Mouse (Mus musculus) layer of hippocampus, adult 9-11 months (tissue): ENCODE results near the gene Dynlt1c.
"Not testable (repeated sequence)": the region's sequence is repeated elsewhere in the genome, so short reads cannot be mapped to it uniquely, and the experiment has no call there.

Experiments
- DNase-seq: peaks from one replicate; pipeline ENCODE4 v3.0.0; 2022

Dynlt1c gene

DNA sequence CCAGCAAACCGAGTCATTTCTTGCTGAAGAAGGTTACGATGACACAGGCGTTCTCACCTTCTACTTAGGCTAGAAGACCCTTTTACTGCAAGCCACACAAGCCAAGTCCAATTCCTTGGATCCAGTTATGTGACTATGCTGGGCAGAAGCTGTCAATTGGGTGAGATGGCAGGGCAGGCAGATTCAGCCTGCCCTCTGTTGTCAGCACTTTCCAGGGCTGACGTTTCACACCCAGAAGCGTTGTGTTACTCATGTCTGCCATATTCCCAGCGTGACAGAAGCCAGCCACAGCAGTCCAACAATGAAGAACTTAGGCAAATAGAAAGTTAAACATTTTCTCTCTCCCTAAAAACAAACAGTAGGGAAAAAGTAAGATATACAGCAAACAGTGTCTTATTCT, 18.6 kb downstream of the Dynlt1c start:
- DNase-seq: not testable (repeated sequence)

- DNase-seq: not testable (repeated sequence)
These were observed 19.4 kb downstream of the Dynlt1c start for GRCm38 (mm10) chr17:6620730-6621451.

GRCm38 (mm10) chr17:6621976-6622375, 20.5 kb downstream of the Dynlt1c start:
- not testable (repeated sequence) for DNase-seq

DNA sequence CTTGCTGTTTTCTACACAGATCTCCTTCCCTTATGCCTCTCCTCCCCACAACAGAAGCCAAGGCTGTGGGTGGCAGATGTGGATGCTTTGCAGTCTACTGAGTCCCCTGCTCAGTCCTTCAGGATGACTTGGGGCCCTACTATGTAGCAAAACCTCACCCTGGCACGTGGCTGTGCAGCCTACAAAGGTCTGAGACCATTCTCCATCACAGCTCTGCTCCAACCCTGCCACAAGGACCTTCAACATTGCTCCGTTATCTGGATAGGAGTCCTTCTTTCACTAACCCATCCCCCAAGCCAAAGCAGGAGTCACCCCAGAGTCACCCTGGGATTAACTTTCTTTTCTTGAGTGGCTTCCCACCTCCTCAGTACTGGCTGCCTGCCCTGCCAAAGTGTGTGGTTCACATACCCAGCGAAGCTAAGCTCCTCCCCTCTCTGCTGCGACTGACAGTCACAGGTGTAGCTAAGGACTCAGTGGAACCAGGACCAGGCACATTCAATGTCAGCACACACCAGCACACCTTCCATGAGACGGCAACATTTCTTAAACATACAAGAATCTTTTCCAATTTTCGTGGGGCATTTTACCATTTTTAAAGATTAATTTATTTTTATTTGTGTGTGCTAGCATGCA, 23.6 kb downstream of the Dynlt1c start:
- not testable (repeated sequence) for DNase-seq

DNA sequence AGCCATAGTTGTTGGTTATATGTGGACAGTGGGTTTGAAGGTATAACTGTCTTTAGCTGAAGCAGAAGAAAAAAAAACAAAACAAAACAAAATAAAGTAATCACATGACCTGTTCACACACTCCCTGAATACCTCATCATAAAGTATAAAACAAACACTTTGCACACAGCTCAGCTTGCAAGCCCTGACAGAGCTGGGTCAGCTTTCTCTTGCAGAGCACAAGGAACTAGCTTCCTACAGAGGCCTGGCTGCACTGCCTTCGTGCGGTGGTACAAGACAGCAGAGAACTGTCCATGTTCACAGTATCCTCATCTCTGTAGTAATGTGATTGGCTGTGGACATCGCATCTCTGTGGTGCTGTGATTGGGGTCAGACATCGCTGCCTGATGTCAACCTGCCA, 28.9 kb downstream of the Dynlt1c start:
- DNase-seq: not testable (repeated sequence)

GRCm38 (mm10) chr17:6632850-6633249, 31.4 kb downstream of the Dynlt1c start:
- not testable (repeated sequence) for DNase-seq

DNA sequence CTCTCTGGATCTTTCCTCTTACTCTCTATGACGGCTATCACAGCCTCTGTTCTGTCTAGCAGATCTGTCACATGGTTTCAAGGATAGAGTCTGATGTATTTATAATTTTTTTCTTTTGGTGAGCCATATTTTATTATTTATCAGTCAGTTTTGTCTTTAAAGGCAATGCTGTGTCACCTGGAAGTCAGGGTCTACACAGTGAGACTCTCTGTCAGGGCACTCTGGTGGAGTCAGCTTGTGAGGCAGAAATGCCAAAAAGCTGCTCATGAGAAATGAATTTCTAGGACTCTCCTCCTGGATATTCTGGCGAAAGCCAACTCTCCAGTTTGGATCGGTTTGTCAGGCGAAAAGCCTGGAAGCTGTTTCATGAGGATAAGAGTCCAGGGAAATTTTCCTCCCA, 34.3 kb downstream of the Dynlt1c start:
- DNase-seq: not testable (repeated sequence)

GRCm38 (mm10) chr17:6636861-6637260, 35.4 kb downstream of the Dynlt1c start:
- DNase-seq: no peak

DNA sequence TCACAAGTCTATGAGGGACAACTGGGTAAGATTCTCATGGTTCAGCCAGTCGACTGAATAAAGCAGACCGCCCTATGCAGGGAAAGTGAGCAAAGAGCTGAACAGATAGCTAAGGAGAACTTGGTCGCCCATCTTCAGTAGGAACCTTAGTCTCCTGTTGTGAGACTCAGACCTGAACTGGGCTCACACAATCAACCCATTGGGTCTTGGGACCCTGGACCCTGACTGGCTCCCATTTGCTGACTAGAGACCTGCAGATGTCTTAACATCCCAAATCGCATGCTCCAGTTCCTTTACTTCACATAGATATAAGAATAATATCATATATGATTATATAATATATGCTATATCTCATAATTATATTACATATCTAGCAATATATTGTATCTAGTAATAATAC, 36.0 kb downstream of the Dynlt1c start:
- not testable (repeated sequence) for DNase-seq

- DNase-seq: not testable (repeated sequence)
These were observed 37.0 kb downstream of the Dynlt1c start for GRCm38 (mm10) chr17:6638444-6638843.

GRCm38 (mm10) chr17:6639486-6639885, 38.0 kb downstream of the Dynlt1c start:
- not testable (repeated sequence) for DNase-seq

- DNase-seq: not testable (repeated sequence)
These were observed 38.7 kb downstream of the Dynlt1c start for GRCm38 (mm10) chr17:6640044-6640637.

DNA sequence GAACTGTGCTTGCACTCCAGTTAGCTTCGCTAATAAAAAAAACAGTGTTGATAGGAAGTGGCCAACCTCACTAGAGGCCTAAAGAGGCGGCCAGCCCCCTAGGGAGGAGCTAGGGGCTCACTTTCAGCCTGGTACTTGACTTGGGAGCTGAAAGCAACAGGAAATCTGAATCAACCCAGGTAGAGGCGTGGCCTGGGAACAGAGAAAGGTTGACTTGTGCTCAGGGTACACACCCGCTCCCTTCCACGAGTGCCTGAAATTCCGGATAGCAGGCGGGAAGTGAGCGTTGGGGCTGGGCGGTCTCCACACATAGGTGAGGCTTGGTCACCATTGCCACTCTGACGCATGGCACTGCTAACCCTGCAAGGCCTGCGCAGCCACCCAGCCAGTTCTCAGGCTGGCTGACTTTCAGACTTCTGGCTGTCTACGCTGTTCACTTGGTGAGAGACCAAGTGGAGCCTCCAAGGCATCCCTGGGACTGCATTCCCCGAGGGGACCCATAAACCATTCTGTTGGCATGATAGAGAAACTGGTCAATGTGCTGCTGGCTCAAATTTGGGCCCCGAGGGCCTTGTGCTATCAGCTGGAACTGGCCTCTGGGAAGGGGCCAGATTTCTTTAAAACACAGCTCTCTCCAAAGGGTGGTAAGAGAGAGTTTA, 39.4 kb downstream of the Dynlt1c start:
- not testable (repeated sequence) for DNase-seq

DNA sequence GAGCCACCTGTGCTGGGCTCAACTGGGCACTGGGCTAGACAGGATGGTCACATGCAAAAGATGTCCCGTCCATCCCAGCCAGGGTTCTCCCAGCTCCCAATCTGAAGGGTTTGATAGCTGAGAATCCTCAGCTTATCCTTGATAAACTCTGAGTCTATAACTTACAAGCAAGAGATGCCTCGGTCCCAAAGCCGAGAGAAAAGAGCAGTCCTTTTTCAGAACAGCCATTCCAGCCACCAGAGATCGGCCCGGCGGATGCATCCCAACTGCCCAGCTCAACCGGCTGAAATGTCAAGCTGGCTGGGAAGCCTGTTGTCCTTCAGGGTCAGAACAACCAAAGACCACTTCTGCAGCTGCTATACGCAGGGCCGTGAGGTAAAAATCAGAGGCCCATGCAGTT, 42.7 kb downstream of the Dynlt1c start:
- DNase-seq: not testable (repeated sequence)

GRCm38 (mm10) chr17:6644673-6645072, 43.2 kb downstream of the Dynlt1c start:
- DNase-seq: not testable (repeated sequence)

- DNase-seq: not testable (repeated sequence)
These were observed 44.2 kb downstream of the Dynlt1c start for GRCm38 (mm10) chr17:6645668-6646067.

DNA sequence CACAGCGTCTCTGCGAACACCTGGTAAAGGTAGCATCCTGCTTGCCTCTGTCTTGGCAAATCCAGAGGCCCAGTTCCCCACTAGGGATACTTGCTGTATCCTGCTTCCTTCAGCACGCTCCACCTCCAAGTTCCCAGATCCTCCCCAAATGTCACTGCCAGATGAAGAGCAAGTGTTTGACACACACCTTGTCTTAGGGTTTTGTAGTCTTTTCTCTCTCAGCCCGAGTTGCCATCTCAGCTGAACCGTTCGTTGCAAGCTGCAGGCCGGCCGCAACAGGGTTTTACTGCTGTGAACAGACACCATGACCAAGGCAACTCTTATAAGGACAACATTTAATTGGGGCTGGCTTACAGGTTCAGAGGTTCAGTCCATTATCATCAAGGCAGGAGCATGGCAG, 45.4 kb downstream of the Dynlt1c start:
- DNase-seq: not testable (repeated sequence)

GRCm38 (mm10) chr17:6647452-6647851, 46.0 kb downstream of the Dynlt1c start:
- DNase-seq: not testable (repeated sequence)

DNA sequence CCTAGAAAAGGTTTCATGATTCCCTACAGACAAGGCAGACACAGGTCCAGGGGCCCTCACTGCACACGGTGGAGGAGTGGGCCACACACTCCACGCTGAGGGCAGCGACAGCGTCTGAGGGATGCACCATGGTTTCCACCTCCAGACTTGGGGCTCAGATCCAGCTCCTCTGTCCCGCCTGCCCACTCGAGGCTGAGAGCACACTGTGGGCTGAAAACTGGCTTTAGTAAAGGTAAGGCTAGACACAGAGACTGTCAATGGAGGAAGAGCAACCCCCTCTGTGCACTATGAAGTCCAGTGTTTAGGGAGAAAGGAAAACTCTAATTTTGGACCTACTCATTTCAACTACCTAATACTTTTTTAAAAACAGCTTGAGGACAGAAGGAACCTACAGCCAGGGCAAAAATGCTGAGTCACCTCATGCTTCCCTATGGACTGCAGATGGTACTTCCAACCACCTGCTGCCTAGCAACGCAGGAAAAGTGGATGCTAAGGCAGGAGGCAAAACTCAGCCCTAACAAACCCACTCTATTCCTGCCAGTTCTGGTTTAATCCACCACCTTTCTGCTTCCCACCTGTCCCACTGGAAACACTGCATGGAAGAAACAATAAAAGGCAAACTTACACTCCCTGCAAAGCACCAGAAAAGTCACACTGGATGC, 49.6 kb downstream of the Dynlt1c start:
- DNase-seq: not testable (repeated sequence)

- DNase-seq: not testable (repeated sequence)
These were observed 52.0 kb downstream of the Dynlt1c start for GRCm38 (mm10) chr17:6653341-6653946.

- DNase-seq: peak; percentile 33
These were observed 53.6 kb downstream of the Dynlt1c start for GRCm38 (mm10) chr17:6655087-6655511.
